Mouse (Mus musculus): ENCODE measurements around the gene Mfsd4b4.

DNA sequence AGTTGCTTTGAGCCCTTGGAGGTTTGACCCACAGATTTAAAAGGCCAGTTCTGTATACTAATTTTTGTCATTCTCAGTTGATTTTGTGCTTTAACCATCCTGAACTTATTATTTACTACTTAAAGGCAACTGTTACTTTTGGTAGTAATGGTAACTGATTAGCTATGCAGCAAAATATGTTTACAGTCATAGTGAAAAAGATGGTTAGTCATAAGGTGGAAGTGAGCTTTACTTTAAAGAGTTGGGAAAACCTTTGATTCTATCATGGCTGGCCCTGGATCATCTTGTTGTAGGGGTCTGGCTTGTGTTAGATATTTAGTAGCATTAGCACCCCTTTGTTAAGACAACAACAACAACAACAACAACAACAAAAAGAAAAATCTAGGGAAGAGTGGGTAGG, 13.6 kb upstream of the Mfsd4b4 start:
- TF ChIP-seq CTCF (IDR thresholded peaks at IDR 0.05; ENCODE audit: low read depth) (no peak), EP300 (IDR thresholded peaks at IDR 0.05; ENCODE audit: low read depth) (no peak)
